In the genomic region with DNA sequence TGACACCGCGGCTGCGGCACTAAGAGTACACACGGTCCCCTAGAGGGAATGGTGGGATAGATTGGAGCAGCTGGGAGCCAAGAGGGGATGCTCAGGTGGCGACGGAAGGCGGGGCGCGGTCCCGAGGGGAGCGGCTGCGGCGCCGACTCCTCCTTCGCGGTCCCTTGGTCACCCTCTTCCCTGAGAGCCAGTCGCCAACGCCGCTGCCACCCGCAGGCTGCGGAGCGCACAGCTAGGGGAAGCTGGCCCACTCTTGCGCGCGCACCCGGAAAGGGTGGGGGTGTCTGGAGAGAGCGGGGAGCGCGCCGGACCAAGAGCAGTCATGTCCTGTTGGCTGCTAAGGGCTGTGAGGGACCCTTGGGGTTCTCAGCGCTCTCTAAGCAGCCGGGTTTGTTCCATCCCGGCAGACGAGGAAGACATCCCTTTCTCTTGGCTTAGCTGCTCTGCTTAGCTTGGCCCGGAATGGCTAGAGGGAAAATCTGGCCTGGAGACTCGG, we compare ENCODE assay signal across 9 mouse cellular contexts. TPM values are rescaled to one million over a fixed set of nuclear protein-coding genes. Genes with fewer than 3 reads are reported as not detected.
A peak's percentile ranks its signal among the peaks of the same experiment; 100 is the strongest.
DNase-seq lines count a peak whose midpoint lies in the region; ATAC-seq and TF ChIP-seq lines count a peak whose summit lies in the region.
"Had no signal": no experiment of that assay in that cellular context is flagged by ENCODE, and none has a peak within 500 bp of the region (broad histone marks: within the 10 kb centered on the region; RNA-seq: fewer than 3 reads in every experiment).

No protein-coding gene starts in this region.

- peaks cover 11% of the 10 kb centered on the region for H3K4me1 ChIP-seq in cerebellum, adult 2 months (ENCODE audit: control insufficient read depth, insufficient read depth, low read length)
- no peaks in the 10 kb centered on the region for H3K4me1 ChIP-seq in liver, embryonic 16.5 days (ENCODE audit: control insufficient read depth, low read depth, low read length)

- peak; percentile 74; the same call in 1 of the 2 replicates for TF ChIP-seq POLR2A in cerebellum, adult 2 months (IDR thresholded peaks at IDR 0.05; ENCODE audit: borderline replicate concordance, insufficient read depth, low read length)

- peak overlapping the region; percentile 88 for H3K4me3 ChIP-seq in cerebellum, adult 2 months (replicated peaks; ENCODE audit: insufficient read depth, low read depth, low read length)
- H3K4me3 ChIP-seq in liver, embryonic 16.5 days (ENCODE audit: low read depth, low read length) = peak overlapping the region; percentile 31

- H3K36me3 ChIP-seq in liver, embryonic 16.5 days (ENCODE audit: control insufficient read depth, insufficient read depth) = no peaks in the 10 kb centered on the region

- H3K4me2 ChIP-seq in liver, embryonic 16.5 days (ENCODE audit: low read depth, low read length) = no peak overlapping the region

- peak; percentile 80 for DNase-seq in ES-CJ7 (ENCODE audit: low read depth, low spot score)
- peak; percentile 86 to 90 for DNase-seq in cerebellum, adult 2 months
- peak; percentile 82 for DNase-seq in forelimb bud, embryonic 11.5 days (ENCODE audit: low read depth, low spot score)
- peak; percentile 84 to 89 for DNase-seq in heart, postnatal 14 days
- DNase-seq in layer of hippocampus, adult 8-10 months (ENCODE audit: low spot score in 2 of 2) = peak; percentile 68 to 75
- DNase-seq in ovary, postnatal 10 days (ENCODE audit: low spot score) = peak; percentile 51
- peak; percentile 2 to 31 for DNase-seq in urinary bladder, postnatal 36 days (ENCODE audit: low spot score in 2 of 2)

- TF ChIP-seq CTCF in cerebellum, adult 2 months (IDR thresholded peaks at IDR 0.05; ENCODE audit: borderline replicate concordance, insufficient read depth, low read depth, low read length) = 0 out of 2 replicates have a peak, but pooled peaks have one; percentile 1

- H3K9me3 ChIP-seq in liver, embryonic 16.5 days (replicated peaks; ENCODE audit: control insufficient read depth, low read length) = no peaks in the 10 kb centered on the region

- intact Hi-C loops in heart, postnatal 14 days (cut with DNase I) = loop anchor here (5.0 to 10.0 kb wide), 2 partner anchors 120 to 263 kb away; no protein-coding TSS in a partner anchor

- WGBS in cerebellum, adult 2 months = 1% methylated on average over 36 of the region's 36 CpGs
- WGBS in liver, embryonic 16.5 days (ENCODE audit: insufficient replicate concordance) = under 1% methylated on average over 36 of the region's 36 CpGs

- ATAC-seq in liver, embryonic 16.5 days (ENCODE audit: low read depth) = no peak

- H3K9ac ChIP-seq in liver, embryonic 16.5 days (ENCODE audit: low read depth, low read length) = no peak overlapping the region

- no peaks in the 10 kb centered on the region for H3K27me3 ChIP-seq in cerebellum, adult 2 months (ENCODE audit: control insufficient read depth, insufficient read depth, low read length)
- peaks cover 23% of the 10 kb centered on the region for H3K27me3 ChIP-seq in liver, embryonic 16.5 days (ENCODE audit: control insufficient read depth, insufficient read depth, low read depth, low read length)

- H3K27ac ChIP-seq in cerebellum, adult 2 months (ENCODE audit: insufficient read depth, low read length) = peak overlapping the region; percentile 97
- no peak overlapping the region for H3K27ac ChIP-seq in liver, embryonic 16.5 days (ENCODE audit: low read length)

RNA-seq across cellular contexts. Expression of gene Galnt17, which starts 0.6 kb away (rescaled TPM):
- polyA plus RNA-seq in cerebellum, adult 2 months (2012; rRNA removed) = 22.2 and 24.6 TPM in 2 replicates
- total RNA-seq in heart, postnatal 14 days (2021) = 1 to 10 TPM; 4.4 to 4.6 TPM
- total RNA-seq in layer of hippocampus, adult 8-10 months (2022) = 100 to 1,000 TPM in 3 of 4 experiments, 10 to 100 TPM in 1; 95.9 to 116 (median 106) TPM
- polyA plus RNA-seq in liver, embryonic 16.5 days (2015; fragmentation: Nextera tagmentation; extraction: Ambion mirVana) = 0.06 and 0.08 TPM in 2 replicates
- total RNA-seq: neutrophil, adult 5-6 weeks had no signal

Comparison
In these comparisons a context has a peak if more than half of its experiments do, and no peak if none do; other contexts are left out.
1. DNase-seq: peak in every context shown above with its lines; median percentile 88 in cerebellum, adult 2 months; 86 in heart, postnatal 14 days; 82 in forelimb bud, embryonic 11.5 days; 80 in ES-CJ7; 72 in layer of hippocampus, adult 8-10 months; 51 in ovary, postnatal 10 days; 16 in urinary bladder, postnatal 36 days.
2. RNA of gene Galnt17, which starts 0.6 kb away (total RNA-seq): 95.9 to 116 TPM in layer of hippocampus, adult 8-10 months; 4.4 to 4.6 TPM in heart, postnatal 14 days; every median in the first group is over 10 times any median in the second.